Mouse (Mus musculus): ENCODE results near the gene Fbxw11.

- TF ChIP-seq POLR2A (IDR thresholded peaks at IDR 0.05; ENCODE audit: insufficient read length, low read depth), result no peak
- no peak for TF ChIP-seq TCF12 (IDR thresholded peaks at IDR 0.05; ENCODE audit: insufficient read depth, poor library complexity, severe bottlenecking)
- TF ChIP-seq POLR2AphosphoS2 (IDR thresholded peaks at IDR 0.05; ENCODE audit: insufficient read length, low read depth), result no peak
- no peak for TF ChIP-seq CEBPB (IDR thresholded peaks at IDR 0.05; ENCODE audit: insufficient read depth, poor library complexity, severe bottlenecking)
- TF ChIP-seq MYOG (IDR thresholded peaks at IDR 0.05; ENCODE audit: control insufficient read depth in 1 of 3, insufficient read depth in 1 of 3, insufficient read length in 2 of 3, low read depth in 2 of 3), result no peak
- no peak for TF ChIP-seq USF1 (IDR thresholded peaks at IDR 0.05; ENCODE audit: low read depth)
- no peak for TF ChIP-seq MAX (IDR thresholded peaks at IDR 0.05; ENCODE audit: low read depth)
- no peak for TF ChIP-seq REST (IDR thresholded peaks at IDR 0.05; ENCODE audit: insufficient read depth, insufficient read length)
- TF ChIP-seq MYOD1 (IDR thresholded peaks at IDR 0.05; ENCODE audit: control insufficient read depth in 1 of 3, insufficient read length in 2 of 3, low read depth in 2 of 3), result no peak
- no peak for TF ChIP-seq E2F4 (IDR thresholded peaks at IDR 0.05; ENCODE audit: insufficient read depth)
- TF ChIP-seq TCF3 (IDR thresholded peaks at IDR 0.05; ENCODE audit: insufficient read length, low read depth), result no peak
- TF ChIP-seq SRF (IDR thresholded peaks at IDR 0.05; ENCODE audit: control insufficient read depth, insufficient read length, low read depth), result no peak
Observed at GRCm38 (mm10) chr11:32601528-32602323, 40.8 kb upstream of the Fbxw11 start.
